Mouse (Mus musculus) MEL (cell line): Measurements from ENCODE around the gene Mrtfa.

Experiments used
- CHD2 ChIP-seq: IDR thresholded peaks from 2 replicates; pipeline ENCODE4 v1.6.1; 2011; ENCODE audit warnings: low read length, improper control_type of control experiment
- E2F4 ChIP-seq: IDR thresholded peaks from 2 replicates; pipeline ENCODE4 v1.6.1; 2011; ENCODE audit warnings: low read depth, low read length, improper control_type of control experiment, borderline replicate concordance
- POLR2AphosphoS5 ChIP-seq: IDR thresholded peaks from 2 replicates; pipeline ENCODE4 v1.6.1; 2012; ENCODE audit warnings: low read depth, borderline replicate concordance, mild to moderate bottlenecking, inconsistent platforms, low read length, moderate library complexity, mixed read lengths
- RCOR1 ChIP-seq: IDR thresholded peaks from 2 replicates; pipeline ENCODE4 v1.6.1; 2012; ENCODE audit warnings: low read depth, mild to moderate bottlenecking, inconsistent platforms, low read length, improper control_type of control experiment
- USF1 ChIP-seq: IDR thresholded peaks from 2 replicates; pipeline ENCODE4 v1.6.1; 2014; ENCODE audit warnings: low read depth, mild to moderate bottlenecking, inconsistent platforms, low read length, improper control_type of control experiment, moderate library complexity

DNA sequence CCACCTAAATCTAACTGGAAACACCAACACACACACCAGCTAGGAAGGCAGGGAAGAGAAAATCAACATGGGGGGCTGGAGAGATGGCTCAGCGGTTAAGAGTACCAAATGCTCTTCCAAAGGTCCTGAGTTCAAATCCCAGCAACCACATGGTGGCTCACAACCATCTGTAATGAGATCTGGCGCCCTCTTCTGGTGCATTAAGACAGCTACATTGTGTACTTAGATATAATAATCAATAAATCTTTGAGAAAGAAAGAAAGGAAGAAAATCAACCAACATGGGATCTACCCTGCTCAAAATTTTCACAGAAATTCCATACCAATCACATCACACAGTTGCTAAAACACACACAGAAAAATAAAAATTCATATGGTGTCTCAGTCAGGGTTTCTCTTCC is 34.1 kb downstream of the Mrtfa start:
- TF ChIP-seq USF1 (no peak), POLR2AphosphoS5 (no peak), RCOR1 (no peak), E2F4 (no peak), CHD2 (no peak)
